Mouse (Mus musculus) neural tube, embryonic 12.5 days (tissue): ENCODE data around the gene Thap11. TPM values are rescaled to one million over a fixed set of nuclear protein-coding genes. Genes with fewer than 3 reads are reported as not detected.

ENCODE experiments used
- ATAC-seq: fragments of 200-750 bp; cut with Nextera tagmentation; 2 replicates; pipeline ENCODE4 v1.8.0; 2017; ENCODE audit warnings: low read depth, mild to moderate bottlenecking, moderate TSS enrichment, moderate library complexity; ENCODE audit not compliant: low FRiP score
- H3K27ac ChIP-seq: fragments of 300-500 bp; sonication (generic); 2 replicates; pipeline ENCODE4 v1.5.1; 2016
- H3K27me3 ChIP-seq: fragments of 300-500 bp; sonication (generic); replicated peaks from 2 replicates; pipeline ENCODE4 v1.6.1; 2016; ENCODE audit warnings: mild to moderate bottlenecking
- H3K36me3 ChIP-seq: fragments of 300-500 bp; sonication (generic); 2 replicates; pipeline ENCODE4 v1.6.1; 2016; ENCODE audit warnings: mild to moderate bottlenecking
- H3K4me1 ChIP-seq: fragments of 300-500 bp; sonication (generic); 2 replicates; pipeline ENCODE4 v1.6.1; 2016
- H3K4me2 ChIP-seq: fragments of 300-500 bp; sonication (generic); replicated peaks from 2 replicates; pipeline ENCODE4 v1.6.1; 2016; ENCODE audit warnings: mild to moderate bottlenecking
- H3K4me3 ChIP-seq: fragments of 300-500 bp; sonication (generic); 2 replicates; pipeline ENCODE4 v1.5.1; 2016
- H3K9ac ChIP-seq: fragments of 300-500 bp; sonication (generic); 2 replicates; pipeline ENCODE4 v1.6.1; 2016; ENCODE audit warnings: mild to moderate bottlenecking
- H3K9me3 ChIP-seq: fragments of 300-500 bp; sonication (generic); 2 replicates; pipeline ENCODE4 v1.6.1; 2016; ENCODE audit warnings: mild to moderate bottlenecking
- WGBS: fragments of 180-500 bp; shearing (Covaris S2); methylation state at CpG from one replicate; pipeline ENCODE4 v1.1.7; 2016; 5-methylcytosine and 5-hydroxymethylcytosine counted together
- polyA plus RNA-seq: library from polyadenylated mRNA; unstranded; fragments of >200 nt; fragmentation: Nextera tagmentation; extraction: Ambion mirVana; gene quantifications from 2 replicates; pipeline ENCODE4 v1.2.1, GENCODE M21; 2016

Gene Thap11
- polyA plus RNA-seq: 73.0 and 77.7 TPM in 2 replicates

DNA sequence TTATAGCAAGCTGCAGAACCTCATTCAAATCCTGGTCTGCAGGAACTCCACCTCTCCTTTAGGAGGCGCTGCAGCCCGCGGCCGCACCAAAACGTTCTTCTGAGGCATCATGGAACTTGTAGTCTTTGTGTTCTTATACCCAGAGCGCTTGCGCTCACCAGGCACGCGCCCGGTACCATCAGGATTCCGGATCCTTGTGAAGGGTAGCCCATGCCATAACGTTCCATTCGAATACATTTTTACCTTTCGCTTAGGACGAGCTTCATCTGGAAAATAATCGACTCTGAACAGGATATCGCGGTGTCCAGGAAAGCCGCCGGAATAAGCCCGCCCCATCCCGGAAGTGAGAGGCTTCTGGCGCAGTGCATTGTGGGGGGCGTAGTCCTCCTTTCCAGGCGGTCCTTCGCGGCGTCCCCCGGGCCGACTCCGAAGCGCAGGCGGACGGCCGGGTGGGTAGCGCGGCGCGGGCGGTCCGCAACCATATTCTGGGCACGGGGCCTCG, at the start of gene Thap11:
Gene Thap11, plus strand, starts transcription at position 418 of the 502 bp plus-strand sequence.
- ATAC-seq: peak; percentile 95
- Histone ChIP-seq H3K27ac (peak within 1 kb of the TSS; percentile 78), H3K27me3 (no peaks in the 10 kb centered on the region), H3K4me2 (peak within 1 kb of the TSS; percentile 95), H3K9me3 (no peaks in the 10 kb centered on the region), H3K4me1 (peaks cover 42% of the 10 kb centered on the region), H3K36me3 (peaks cover 7% of the 10 kb centered on the region; the same call in 1 of the 2 replicates), H3K9ac (peak within 1 kb of the TSS; percentile 85), H3K4me3 (peak within 1 kb of the TSS; percentile 80)
- under 1% methylated on average over 43 of the region's 43 CpGs for WGBS

DNA sequence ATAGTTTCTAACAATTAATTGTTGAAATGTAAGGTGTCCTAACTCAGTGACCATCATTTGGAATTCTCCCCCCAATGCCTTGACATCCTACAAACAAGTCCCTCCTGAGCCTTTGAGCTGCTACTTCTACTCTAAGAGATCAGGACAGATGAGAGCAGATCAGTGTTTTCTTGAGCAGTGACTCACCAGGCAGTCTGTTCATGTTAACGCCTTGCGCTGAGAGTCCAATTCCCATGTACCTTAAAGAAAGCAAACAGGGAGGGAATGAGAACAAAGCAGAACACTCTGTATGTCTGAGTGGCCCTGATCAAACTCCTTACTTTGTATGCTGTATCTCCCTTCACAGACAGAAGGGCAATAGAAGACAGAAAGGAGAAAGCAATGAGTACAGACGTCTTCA, 49.6 kb upstream of the Thap11 start:
- H3K36me3 ChIP-seq: peaks cover 14% of the 10 kb centered on the region
- no peak overlapping the region for H3K9ac ChIP-seq
- no peaks in the 10 kb centered on the region for H3K9me3 ChIP-seq
- ATAC-seq: no peak
- no peak overlapping the region for H3K4me3 ChIP-seq
- H3K27me3 ChIP-seq: no peaks in the 10 kb centered on the region
- H3K4me2 ChIP-seq: no peak overlapping the region
- no peaks in the 10 kb centered on the region for H3K4me1 ChIP-seq
- H3K27ac ChIP-seq: no peak overlapping the region
- 78% methylated on average over 3 of the region's 3 CpGs for WGBS

DNA sequence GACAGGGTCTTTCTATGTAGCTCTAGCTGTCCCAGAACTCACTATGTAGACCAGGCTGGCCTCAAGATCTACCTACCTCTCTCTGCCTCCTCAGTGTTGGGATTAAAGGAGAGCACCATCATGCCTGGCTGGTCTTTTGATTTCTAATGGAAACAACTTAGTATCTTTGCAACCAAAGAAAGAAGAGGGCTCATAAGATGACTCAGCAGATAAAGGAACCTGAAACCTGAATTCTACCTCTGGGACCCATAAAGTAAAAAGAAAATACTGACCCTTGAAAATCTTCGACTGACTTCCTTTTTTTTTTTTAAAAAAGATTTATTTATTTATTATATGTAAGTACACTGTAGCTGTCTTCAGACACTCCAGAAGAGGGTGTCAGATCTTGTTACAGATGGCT, 49.0 kb upstream of the Thap11 start:
- Histone ChIP-seq H3K9me3 (no peaks in the 10 kb centered on the region), H3K4me3 (no peak overlapping the region), H3K36me3 (peaks cover 17% of the 10 kb centered on the region), H3K4me1 (no peaks in the 10 kb centered on the region), H3K9ac (no peak overlapping the region), H3K27me3 (no peaks in the 10 kb centered on the region), H3K27ac (no peak overlapping the region), H3K4me2 (no peak overlapping the region)
- 83% methylated on average over 1 of the region's 1 CpGs for WGBS
- ATAC-seq: no peak

DNA sequence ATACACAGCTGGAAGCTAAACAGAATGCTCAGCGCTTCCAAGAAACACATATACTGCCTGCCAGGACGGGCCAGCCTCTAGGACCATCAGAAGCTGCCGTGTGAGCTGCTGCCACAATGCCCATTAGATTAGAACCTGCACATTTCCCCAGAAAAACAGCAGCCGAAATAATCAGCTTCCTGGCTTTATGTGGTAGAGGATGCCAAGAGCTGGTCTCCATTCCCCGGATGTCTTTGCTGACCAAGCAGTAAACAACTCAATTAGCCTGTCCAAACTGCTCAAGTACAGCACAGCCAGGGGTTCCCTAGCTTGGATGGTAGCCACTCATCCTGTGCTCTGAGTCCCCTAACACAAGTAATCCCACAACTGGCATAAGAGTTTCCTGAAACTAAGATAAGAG, 47.2 kb upstream of the Thap11 start:
- WGBS: 91% methylated on average over 5 of the region's 5 CpGs
- Histone ChIP-seq H3K9me3 (no peaks in the 10 kb centered on the region), H3K9ac (no peak overlapping the region), H3K4me1 (no peaks in the 10 kb centered on the region; the same call in 1 of the 2 replicates), H3K4me3 (no peak overlapping the region), H3K27ac (no peak overlapping the region), H3K27me3 (no peaks in the 10 kb centered on the region), H3K36me3 (peaks cover 32% of the 10 kb centered on the region), H3K4me2 (no peak overlapping the region)
- no peak for ATAC-seq

DNA sequence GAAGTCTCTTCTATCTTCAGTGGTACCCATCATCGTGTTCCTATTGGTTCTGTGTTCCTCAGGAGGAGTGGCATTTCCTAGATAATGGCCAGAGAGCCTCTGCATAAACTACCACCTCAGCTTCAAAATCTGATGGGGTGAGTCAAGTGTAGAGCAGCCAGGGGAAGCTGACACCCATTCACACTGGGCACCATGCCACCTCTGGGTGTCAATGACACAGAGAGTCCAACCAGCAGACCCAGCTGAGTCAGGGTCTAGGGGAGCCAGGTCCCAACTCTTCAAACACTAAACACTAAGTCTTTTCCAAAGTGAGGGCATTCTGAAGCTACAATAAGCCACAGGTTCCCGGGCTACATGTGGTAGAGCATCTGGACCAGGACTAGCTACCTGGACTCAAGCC, 46.5 kb upstream of the Thap11 start:
- H3K36me3 ChIP-seq: peaks cover 32% of the 10 kb centered on the region
- H3K27ac ChIP-seq: no peak overlapping the region
- ATAC-seq: no peak
- WGBS: 97% methylated on average over 2 of the region's 2 CpGs
- H3K4me1 ChIP-seq: no peaks in the 10 kb centered on the region; the same call in 1 of the 2 replicates
- no peak overlapping the region for H3K4me2 ChIP-seq
- H3K4me3 ChIP-seq: no peak overlapping the region
- H3K9ac ChIP-seq: no peak overlapping the region
- no peaks in the 10 kb centered on the region for H3K9me3 ChIP-seq
- H3K27me3 ChIP-seq: no peaks in the 10 kb centered on the region

DNA sequence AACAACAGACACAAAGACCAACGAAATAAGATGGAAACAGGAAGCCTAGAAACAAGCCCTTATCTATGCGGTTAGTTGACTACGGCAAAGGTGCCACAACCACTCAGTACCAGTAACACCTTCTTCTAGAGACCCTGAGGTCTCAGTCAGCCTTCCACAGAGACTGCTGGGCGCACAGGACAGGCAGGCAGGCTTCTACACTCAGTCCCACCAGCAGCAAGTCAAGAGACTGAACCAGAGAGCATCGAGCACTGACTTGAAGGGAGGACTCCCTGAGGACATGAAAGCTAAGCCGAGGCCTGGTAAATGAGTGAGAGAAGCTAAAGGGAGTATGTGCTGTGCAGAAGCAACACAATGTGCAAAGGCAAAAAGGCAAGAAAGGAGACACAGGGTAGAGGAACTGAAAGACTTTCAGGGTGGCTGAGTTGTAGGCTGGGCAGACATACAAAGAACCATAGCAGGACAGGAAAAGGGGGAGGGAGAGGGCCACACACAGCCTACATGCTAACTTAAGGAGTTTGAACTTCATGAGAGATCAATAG, 44.6 kb upstream of the Thap11 start:
- ATAC-seq: no peak
- WGBS: 93% methylated on average over 6 of the region's 6 CpGs
- no peak overlapping the region for H3K4me2 ChIP-seq
- no peak overlapping the region for H3K4me3 ChIP-seq
- H3K4me1 ChIP-seq: no peaks in the 10 kb centered on the region; the same call in 1 of the 2 replicates
- H3K36me3 ChIP-seq: peaks cover 23% of the 10 kb centered on the region
- H3K9me3 ChIP-seq: no peaks in the 10 kb centered on the region
- H3K27me3 ChIP-seq: no peaks in the 10 kb centered on the region
- H3K9ac ChIP-seq: no peak overlapping the region
- no peak overlapping the region for H3K27ac ChIP-seq

DNA sequence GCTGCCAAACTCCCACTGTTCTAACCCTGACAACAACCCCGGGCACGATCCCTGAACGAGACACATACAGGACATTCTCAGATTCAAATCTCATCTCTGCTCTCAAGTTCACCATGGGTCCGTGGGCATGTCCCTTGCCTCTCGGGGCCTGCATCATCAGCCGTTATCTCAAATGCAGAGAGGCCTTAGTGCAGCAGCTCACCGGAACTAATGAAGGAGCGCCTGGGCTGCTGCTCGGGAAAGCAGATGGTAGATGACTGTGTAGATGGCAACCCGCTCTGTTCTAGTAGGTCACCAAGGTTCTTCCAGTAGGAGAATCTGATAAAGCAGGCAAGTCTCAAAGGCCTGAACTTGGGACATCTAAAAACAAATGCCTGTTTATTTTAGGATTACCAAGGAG, 43.9 kb upstream of the Thap11 start:
- H3K4me3 ChIP-seq: no peak overlapping the region
- no peak overlapping the region for H3K4me2 ChIP-seq
- no peak overlapping the region for H3K27ac ChIP-seq
- 91% methylated on average over 10 of the region's 10 CpGs for WGBS
- H3K27me3 ChIP-seq: no peaks in the 10 kb centered on the region
- H3K9ac ChIP-seq: no peak overlapping the region
- H3K9me3 ChIP-seq: no peaks in the 10 kb centered on the region
- no peak for ATAC-seq
- H3K4me1 ChIP-seq: no peaks in the 10 kb centered on the region; the same call in 1 of the 2 replicates
- peaks cover 20% of the 10 kb centered on the region for H3K36me3 ChIP-seq

DNA sequence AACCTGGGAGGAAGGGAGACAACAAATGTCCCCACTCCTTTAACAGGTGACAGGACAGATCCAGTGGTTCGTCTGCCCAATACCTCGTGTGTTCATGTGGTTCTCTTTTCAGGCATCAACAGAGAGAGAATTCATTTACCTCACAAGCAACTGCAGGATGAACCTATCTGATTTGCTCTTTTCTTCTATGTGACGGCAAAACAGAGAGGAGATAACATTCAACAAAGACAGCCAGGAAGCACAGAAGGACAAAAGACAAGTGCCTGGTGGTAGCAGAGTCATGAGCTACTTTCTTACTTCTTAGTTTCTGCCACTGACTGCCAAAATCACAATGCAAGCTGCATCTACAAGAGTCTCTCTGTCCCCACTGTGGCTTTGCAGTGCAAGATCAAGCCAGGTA, 43.4 kb upstream of the Thap11 start:
- H3K27ac ChIP-seq: no peak overlapping the region

DNA sequence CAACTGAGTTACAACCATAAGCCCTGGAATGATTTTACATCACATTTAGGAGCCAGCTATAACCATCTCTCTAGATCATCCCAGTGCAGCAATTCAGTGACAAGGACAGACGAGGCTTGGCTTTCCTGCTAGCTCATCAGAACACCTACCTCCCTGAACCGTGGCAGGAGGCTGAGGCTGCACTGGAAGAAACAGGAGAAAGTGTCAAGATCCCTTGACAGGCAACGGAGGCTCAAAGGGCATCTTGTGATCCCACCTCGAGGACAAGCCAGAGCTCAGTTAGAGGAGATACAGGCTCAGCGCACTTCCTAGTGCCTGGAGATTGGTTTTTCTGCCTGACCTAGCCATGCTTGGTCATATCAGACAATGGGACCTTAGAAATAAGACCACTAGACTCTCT, 42.4 kb upstream of the Thap11 start:
- no peaks in the 10 kb centered on the region for H3K27me3 ChIP-seq
- no peak overlapping the region for H3K4me2 ChIP-seq
- 89% methylated on average over 5 of the region's 5 CpGs for WGBS
- no peak overlapping the region for H3K4me3 ChIP-seq
- no peak for ATAC-seq
- no peak overlapping the region for H3K27ac ChIP-seq
- no peaks in the 10 kb centered on the region; the same call in 1 of the 2 replicates for H3K4me1 ChIP-seq
- H3K9ac ChIP-seq: no peak overlapping the region
- H3K9me3 ChIP-seq: no peaks in the 10 kb centered on the region
- H3K36me3 ChIP-seq: peaks cover 20% of the 10 kb centered on the region

More for the DNA sequence above, 43.4 kb upstream of the Thap11 start:
- H3K9ac ChIP-seq: no peak overlapping the region
- no peak overlapping the region for H3K4me3 ChIP-seq
- peaks cover 20% of the 10 kb centered on the region for H3K36me3 ChIP-seq
- no peaks in the 10 kb centered on the region for H3K27me3 ChIP-seq
- no peaks in the 10 kb centered on the region for H3K9me3 ChIP-seq
- ATAC-seq: no peak
- WGBS: 90% methylated on average over 3 of the region's 3 CpGs
- no peaks in the 10 kb centered on the region; the same call in 1 of the 2 replicates for H3K4me1 ChIP-seq
- no peak overlapping the region for H3K4me2 ChIP-seq

DNA sequence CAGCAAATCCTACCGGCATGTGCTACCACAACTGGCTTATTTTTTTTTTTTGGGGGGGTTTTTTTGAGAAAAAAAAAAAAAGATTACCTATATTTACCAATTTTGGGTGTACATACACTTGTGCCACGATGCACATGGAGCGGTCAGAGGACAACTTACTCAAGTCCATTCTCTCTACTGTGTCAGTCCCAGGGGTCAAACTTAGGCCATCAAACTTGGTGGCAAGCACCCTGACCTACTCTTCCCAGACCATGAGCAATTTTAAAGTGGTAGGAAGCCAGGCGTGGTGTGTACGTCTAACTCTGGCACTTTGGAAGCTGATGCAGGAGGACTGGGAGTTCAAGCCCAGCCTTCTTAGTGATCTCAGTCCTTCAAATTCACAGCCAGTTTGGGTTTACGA, 41.7 kb upstream of the Thap11 start:
- ATAC-seq: no peak
- Histone ChIP-seq H3K36me3 (peaks cover 20% of the 10 kb centered on the region), H3K4me2 (no peak overlapping the region), H3K4me3 (no peak overlapping the region), H3K27me3 (no peaks in the 10 kb centered on the region), H3K27ac (no peak overlapping the region), H3K9me3 (no peaks in the 10 kb centered on the region), H3K4me1 (no peaks in the 10 kb centered on the region; the same call in 1 of the 2 replicates), H3K9ac (no peak overlapping the region)
- WGBS: 98% methylated on average over 6 of the region's 6 CpGs

DNA sequence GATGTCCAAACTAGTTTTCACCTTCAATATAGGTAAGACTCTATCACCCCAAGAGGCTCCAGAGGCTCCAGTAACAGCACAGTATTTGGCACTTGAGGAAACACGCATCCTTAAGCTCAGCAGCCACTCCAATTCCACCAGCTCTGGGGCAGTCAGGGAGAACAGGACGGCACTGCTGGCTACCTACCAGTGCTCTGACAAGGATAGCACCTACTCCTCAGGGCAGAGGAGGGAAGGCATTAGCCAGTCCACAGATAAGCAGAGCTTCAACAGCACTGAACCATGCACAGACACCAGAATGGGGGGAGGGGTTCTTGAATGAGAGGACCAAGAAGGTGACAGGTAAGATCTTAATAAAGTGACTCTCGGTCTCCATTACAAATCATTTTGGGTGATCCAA, 35.3 kb upstream of the Thap11 start:
- no peak overlapping the region for H3K4me2 ChIP-seq
- H3K9ac ChIP-seq: no peak overlapping the region
- no peak overlapping the region for H3K27ac ChIP-seq
- no peak for ATAC-seq
- H3K4me3 ChIP-seq: no peak overlapping the region
- no peaks in the 10 kb centered on the region for H3K4me1 ChIP-seq
- peaks cover 48% of the 10 kb centered on the region for H3K36me3 ChIP-seq
- WGBS: 96% methylated on average over 3 of the region's 3 CpGs
- H3K27me3 ChIP-seq: no peaks in the 10 kb centered on the region
- H3K9me3 ChIP-seq: no peaks in the 10 kb centered on the region

DNA sequence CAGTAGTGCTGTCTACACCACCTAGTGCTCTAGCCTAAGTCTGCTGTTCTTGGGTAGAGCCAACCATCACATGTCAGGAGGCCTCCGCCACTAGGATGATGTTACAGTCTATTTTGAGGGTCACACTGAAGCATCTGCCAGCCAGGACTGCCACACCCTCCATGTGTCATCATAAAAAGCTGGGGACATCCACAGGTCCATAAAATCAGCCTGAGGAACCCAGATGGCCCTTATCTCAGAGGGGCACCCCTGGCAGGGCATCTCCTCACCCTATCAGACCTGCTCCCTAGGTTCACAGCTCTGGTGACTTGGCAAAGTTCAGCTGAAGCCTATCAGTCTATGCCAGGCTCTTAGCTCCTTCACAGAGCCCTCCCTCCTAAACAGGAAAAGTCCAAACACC, 34.0 kb upstream of the Thap11 start:
- no peak overlapping the region for H3K4me2 ChIP-seq
- H3K27ac ChIP-seq: no peak overlapping the region
- no peaks in the 10 kb centered on the region for H3K27me3 ChIP-seq
- peaks cover 52% of the 10 kb centered on the region for H3K36me3 ChIP-seq
- H3K9me3 ChIP-seq: no peaks in the 10 kb centered on the region
- no peak for ATAC-seq
- no peak overlapping the region for H3K9ac ChIP-seq
- H3K4me3 ChIP-seq: no peak overlapping the region
- H3K4me1 ChIP-seq: peaks cover 10% of the 10 kb centered on the region
- 96% methylated on average over 1 of the region's 1 CpGs for WGBS

DNA sequence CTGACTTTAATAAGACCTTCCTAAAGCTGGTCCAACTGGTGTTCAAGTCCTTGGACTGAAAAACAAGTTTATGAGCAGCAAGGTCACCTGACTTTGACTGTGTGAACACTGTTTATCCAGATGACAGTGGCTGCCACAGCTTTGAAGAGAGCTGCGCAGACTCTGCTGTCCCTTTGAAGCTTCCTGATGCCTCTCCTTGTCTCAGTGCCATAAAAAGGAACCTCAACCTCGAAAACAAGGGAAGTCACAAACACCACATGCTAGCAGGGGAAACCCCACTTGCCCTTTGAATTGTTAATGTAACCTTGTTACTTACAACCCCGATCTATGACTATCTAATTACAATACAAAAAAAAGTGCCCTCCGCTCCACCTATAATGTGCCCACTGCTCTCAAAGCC, 29.4 kb upstream of the Thap11 start:
- ATAC-seq: no peak
- H3K36me3 ChIP-seq: peaks cover 36% of the 10 kb centered on the region
- H3K4me2 ChIP-seq: peak overlapping the region; percentile 96
- 61% methylated on average over 4 of the region's 4 CpGs for WGBS
- H3K9ac ChIP-seq: peak overlapping the region; percentile 78
- H3K9me3 ChIP-seq: no peaks in the 10 kb centered on the region
- no peak overlapping the region for H3K27ac ChIP-seq
- H3K4me3 ChIP-seq: peak overlapping the region; percentile 79; the same call in 1 of the 2 replicates
- peaks cover 16% of the 10 kb centered on the region for H3K4me1 ChIP-seq
- H3K27me3 ChIP-seq: no peaks in the 10 kb centered on the region
